Mouse (Mus musculus) liver, embryonic 13.5 days (tissue): ENCODE data around the gene Btn1a1. TPM values are rescaled to one million over a fixed set of nuclear protein-coding genes. Genes with fewer than 3 reads are reported as not detected.

ENCODE experiments used
- ATAC-seq: fragments of 200-750 bp; cut with Nextera tagmentation; 2 replicates; pipeline ENCODE4 v1.8.0; 2017; ENCODE audit warnings: low read depth, mild to moderate bottlenecking, moderate number of reproducible peaks, moderate library complexity
- DNase-seq: peaks from one replicate; pipeline ENCODE4 v3.0.0; 2022
- H3K27ac ChIP-seq: fragments of 300-500 bp; sonication (generic); 2 replicates; pipeline ENCODE4 v1.5.1; 2015; ENCODE audit warnings: moderate library complexity, mild to moderate bottlenecking, inconsistent platforms
- H3K27me3 ChIP-seq: fragments of 300-500 bp; sonication (generic); 2 replicates; pipeline ENCODE4 v1.6.1; 2015; ENCODE audit warnings: mild to moderate bottlenecking, inconsistent platforms
- H3K36me3 ChIP-seq: fragments of 300-500 bp; sonication (generic); 2 replicates; pipeline ENCODE4 v1.6.1; 2015; ENCODE audit warnings: mild to moderate bottlenecking, inconsistent platforms
- H3K4me1 ChIP-seq: fragments of 300-500 bp; sonication (generic); replicated peaks from 2 replicates; pipeline ENCODE4 v1.6.1; 2015; ENCODE audit warnings: inconsistent platforms
- H3K4me2 ChIP-seq: fragments of 300-500 bp; sonication (generic); 2 replicates; pipeline ENCODE4 v1.6.1; 2015; ENCODE audit warnings: inconsistent platforms, mild to moderate bottlenecking, moderate library complexity
- H3K4me3 ChIP-seq: fragments of 300-500 bp; sonication (generic); replicated peaks from 2 replicates; pipeline ENCODE4 v1.5.1; 2015; ENCODE audit warnings: mild to moderate bottlenecking, inconsistent platforms
- H3K9ac ChIP-seq: fragments of 300-500 bp; sonication (generic); 2 replicates; pipeline ENCODE4 v1.6.1; 2015; ENCODE audit warnings: mild to moderate bottlenecking, inconsistent platforms
- H3K9me3 ChIP-seq: fragments of 300-500 bp; sonication (generic); replicated peaks from 2 replicates; pipeline ENCODE4 v1.6.1; 2016; ENCODE audit warnings: inconsistent platforms
- WGBS: fragments of 180-500 bp; shearing (Covaris S2); methylation state at CpG from one replicate; pipeline ENCODE4 v1.1.7; 2015; ENCODE audit not compliant: insufficient replicate concordance; 5-methylcytosine and 5-hydroxymethylcytosine counted together
- polyA plus RNA-seq: library from polyadenylated mRNA; unstranded; fragments of >200 nt; fragmentation: Nextera tagmentation; extraction: Ambion mirVana; gene quantifications from 2 replicates; pipeline ENCODE4 v1.2.1, GENCODE M21; 2015

Btn1a1 gene
- polyA plus RNA-seq, 1 experiment from 2014 or later: 1.5 TPM

- ATAC-seq (peak; percentile 52; the same call in 1 of the 2 replicates), DNase-seq (no peak)
- peaks cover 15% of the 10 kb centered on the region for H3K27me3 ChIP-seq
- no peaks in the 10 kb centered on the region for H3K9me3 ChIP-seq
- 0 out of 2 replicates have a peak overlapping the region, but pooled peaks have one; percentile 2 for H3K27ac ChIP-seq
- under 1% methylated on average over 20 of the region's 20 CpGs for WGBS
- H3K9ac ChIP-seq: peak overlapping the region; percentile 64
- H3K4me3 ChIP-seq: peak overlapping the region; percentile 60
- 0 out of 2 replicates have a peak, but pooled peaks cover 6% of the 10 kb centered on the region for H3K36me3 ChIP-seq
- peaks cover 26% of the 10 kb centered on the region for H3K4me1 ChIP-seq
- peak overlapping the region; percentile 84 for H3K4me2 ChIP-seq
Observed at GRCm38 (mm10) chr13:23412211-23412629, 53.5 kb downstream of the Btn1a1 start.

GRCm38 (mm10) chr13:23411311-23412210 is 54.1 kb downstream of the Btn1a1 start:
- Histone ChIP-seq H3K4me1 (peaks cover 26% of the 10 kb centered on the region), H3K9me3 (no peaks in the 10 kb centered on the region), H3K4me3 (peak overlapping the region; percentile 60), H3K27ac (no peak overlapping the region), H3K9ac (peak overlapping the region; percentile 64), H3K36me3 (0 out of 2 replicates have a peak, but pooled peaks cover 4% of the 10 kb centered on the region), H3K27me3 (peaks cover 18% of the 10 kb centered on the region), H3K4me2 (peak overlapping the region; percentile 84)
- peak; percentile 77 for DNase-seq
- ATAC-seq: peak; percentile 66
- WGBS: 4% methylated on average over 29 of the region's 29 CpGs

GRCm38 (mm10) chr13:23410632-23411031 is 55.1 kb downstream of the Btn1a1 start:
- H3K27me3 ChIP-seq: peaks cover 22% of the 10 kb centered on the region
- no peaks in the 10 kb centered on the region for H3K36me3 ChIP-seq
- H3K4me2 ChIP-seq: no peak overlapping the region
- ATAC-seq (no peak), DNase-seq (no peak)
- no peak overlapping the region for H3K4me3 ChIP-seq
- H3K4me1 ChIP-seq: peaks cover 26% of the 10 kb centered on the region
- H3K9me3 ChIP-seq: no peaks in the 10 kb centered on the region
- H3K9ac ChIP-seq: no peak overlapping the region
- H3K27ac ChIP-seq: no peak overlapping the region
- 60% methylated on average over 9 of the region's 9 CpGs for WGBS

Other genes starting within 250 kb of the Btn1a1 start
- not detected in 2 replicates for gene Vmn1r222, start 230.0 kb downstream of the Btn1a1 start, polyA plus RNA-seq
- gene Vmn1r223, start 218.8 kb downstream of the Btn1a1 start, polyA plus RNA-seq: not detected in 2 replicates
- gene Zfp322a, start 96.7 kb downstream of the Btn1a1 start, polyA plus RNA-seq: 15.2 and 20.1 TPM in 2 replicates
- gene Abt1, start 42.0 kb downstream of the Btn1a1 start, polyA plus RNA-seq: 8.3 and 9.1 TPM in 2 replicates
- not detected in 2 replicates for gene Btn2a2, start 23.0 kb upstream of the Btn1a1 start, polyA plus RNA-seq
- gene Hist1h4h, start 65.1 kb upstream of the Btn1a1 start, polyA plus RNA-seq: 3.8 and 5.9 TPM in 2 replicates
- gene Hist1h2af, start 68.0 kb upstream of the Btn1a1 start, polyA plus RNA-seq: 7.7 and 13.6 TPM in 2 replicates
- gene Hist1h3g, start 69.5 kb upstream of the Btn1a1 start, polyA plus RNA-seq: 10.3 and 17.1 TPM in 2 replicates
- 1.7 TPM in 2 replicates for gene Hist1h2bh, start 77.5 kb upstream of the Btn1a1 start, polyA plus RNA-seq
- 1.1 and 2.1 TPM in 2 replicates for gene Hist1h3f, start 78.2 kb upstream of the Btn1a1 start, polyA plus RNA-seq
- gene Hist1h4f, start 85.7 kb upstream of the Btn1a1 start, polyA plus RNA-seq: 0.98 and 4.2 TPM in 2 replicates
- 0.75 and 0.93 TPM in 2 replicates for gene Hist1h1d, start 87.4 kb upstream of the Btn1a1 start, polyA plus RNA-seq
- gene Hist1h3e, start 96.5 kb upstream of the Btn1a1 start, polyA plus RNA-seq: 4.4 and 6.8 TPM in 2 replicates
- 95.0 and 121 TPM in 2 replicates for gene Hist1h2ae, start 105.3 kb upstream of the Btn1a1 start, polyA plus RNA-seq
- 6.5 and 14.1 TPM in 2 replicates for gene Hist1h2bg, start 105.5 kb upstream of the Btn1a1 start, polyA plus RNA-seq
- 5.0 and 12.7 TPM in 2 replicates for gene Hist1h2bf, start 108.3 kb upstream of the Btn1a1 start, polyA plus RNA-seq
- 1.2 and 4.3 TPM in 2 replicates for gene Hist1h2ad, start 108.5 kb upstream of the Btn1a1 start, polyA plus RNA-seq
- gene Hist1h3d, start 109.9 kb upstream of the Btn1a1 start, polyA plus RNA-seq: 5.9 and 7.2 TPM in 2 replicates
- gene Hist1h4d, start 115.7 kb upstream of the Btn1a1 start, polyA plus RNA-seq: 116 and 152 TPM in 2 replicates
- gene Hist1h2be, start 155.2 kb upstream of the Btn1a1 start, polyA plus RNA-seq: 1.3 and 2.0 TPM in 2 replicates
- 24.3 and 26.2 TPM in 2 replicates for gene Hist1h1e, start 156.7 kb upstream of the Btn1a1 start, polyA plus RNA-seq
- 0.89 and 1.0 TPM in 2 replicates for gene Hist1h2ac, start 218.0 kb upstream of the Btn1a1 start, polyA plus RNA-seq
- 81.2 and 88.9 TPM in 2 replicates for gene Hist1h2bc, start 218.3 kb upstream of the Btn1a1 start, polyA plus RNA-seq
- gene Hist1h1t, start 229.9 kb upstream of the Btn1a1 start, polyA plus RNA-seq: not detected in 2 replicates
- gene Hist1h4c, start 232.6 kb upstream of the Btn1a1 start, polyA plus RNA-seq: 5.4 and 8.6 TPM in 2 replicates
- gene Hfe, start 245.0 kb upstream of the Btn1a1 start, polyA plus RNA-seq: 6.6 and 8.8 TPM in 2 replicates